Mouse (Mus musculus): Measurements from ENCODE around the gene Fzd7. TPM values are rescaled to one million over a fixed set of nuclear protein-coding genes. Genes with fewer than 3 reads are reported as not detected.
A peak's percentile ranks its signal among the peaks of the same experiment; 100 is the strongest.

Fzd7 gene
- total RNA-seq (2014; rRNA removed): 4.5 and 5.6 TPM in 2 replicates
- 11.7 and 12.8 TPM in 2 replicates for polyA plus RNA-seq (2012; rRNA removed)

DNA sequence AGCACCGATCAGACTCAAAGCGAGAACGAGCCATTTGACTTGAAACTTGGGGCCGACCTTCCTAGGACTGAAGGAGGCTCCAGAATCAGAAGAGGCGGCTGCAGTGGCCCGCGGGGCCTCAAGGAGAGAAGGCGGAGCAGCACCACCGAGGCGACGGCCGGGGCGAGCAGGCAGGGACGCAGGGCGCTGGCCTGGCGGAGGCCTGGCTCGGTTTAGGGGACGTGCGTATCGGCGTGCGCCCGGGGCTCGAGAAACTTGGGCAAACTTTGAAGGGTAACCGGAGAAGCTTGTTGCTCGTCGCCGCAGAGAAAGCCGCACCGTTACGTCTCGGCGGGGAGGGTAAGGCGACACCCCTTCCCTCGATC is at the start of gene Fzd7:
Fzd7 (plus strand) TSS at position 94 of the 365 bp plus-strand sequence.
- WGBS: under 1% methylated on average over 35 of the region's 35 CpGs
- peaks cover 26% of the 10 kb centered on the region for H3K79me2 ChIP-seq (ENCODE audit: control insufficient read depth, insufficient read depth, low read length)
- peak within 1 kb of the TSS; percentile 93 for H3K9ac ChIP-seq (ENCODE audit: low read depth, low read length)
- TF ChIP-seq CTCF (IDR thresholded peaks at IDR 0.05; ENCODE audit: low read depth, low read length) (no peak), POLR2A (IDR thresholded peaks at IDR 0.05; ENCODE audit: extremely low read depth, insufficient read depth, low read length) (no peak)
- no peaks in the 10 kb centered on the region for H3K27me3 ChIP-seq (ENCODE audit: control insufficient read depth, insufficient read depth, low read length)
- no peak for DNase-seq (ENCODE audit: extremely low read depth, low read depth, low spot score)
- H3K4me3 ChIP-seq (ENCODE audit: insufficient read depth, low read depth, low read length): peak within 1 kb of the TSS; percentile 81
- H3K27ac ChIP-seq (replicated peaks; ENCODE audit: insufficient read depth, low read depth, low read length): peak within 1 kb of the TSS; percentile 90
- H3K36me3 ChIP-seq (ENCODE audit: control insufficient read depth, insufficient read depth, low read length): no peaks in the 10 kb centered on the region
- peaks cover 6% of the 10 kb centered on the region; the same call in 1 of the 2 replicates for H3K4me1 ChIP-seq (ENCODE audit: control insufficient read depth, insufficient read depth, low read length)

DNA sequence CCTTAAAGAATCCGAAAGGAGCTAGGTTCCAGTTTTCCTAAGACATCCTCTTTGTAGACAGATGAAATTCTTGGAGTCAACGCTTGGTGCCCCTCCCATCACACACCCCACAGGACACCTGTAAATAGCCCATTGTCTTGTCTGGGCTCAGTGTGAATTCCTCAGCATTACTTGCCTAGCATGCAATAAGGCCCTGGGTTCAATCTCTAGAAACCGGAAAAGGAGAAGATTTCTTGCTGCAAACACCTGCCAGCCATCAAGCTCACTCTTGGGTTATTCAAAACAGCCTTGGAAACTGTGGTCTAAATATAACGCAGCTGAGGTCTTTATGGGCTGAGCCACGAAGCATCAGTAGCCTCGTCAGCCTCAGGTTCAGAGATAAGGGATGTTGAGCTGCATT is 48.9 kb upstream of the Fzd7 start:
- no peaks in the 10 kb centered on the region for H3K36me3 ChIP-seq (ENCODE audit: control insufficient read depth, insufficient read depth, low read length)
- TF ChIP-seq CTCF (IDR thresholded peaks at IDR 0.05; ENCODE audit: low read depth, low read length) (no peak), POLR2A (IDR thresholded peaks at IDR 0.05; ENCODE audit: extremely low read depth, insufficient read depth, low read length) (no peak)

DNA sequence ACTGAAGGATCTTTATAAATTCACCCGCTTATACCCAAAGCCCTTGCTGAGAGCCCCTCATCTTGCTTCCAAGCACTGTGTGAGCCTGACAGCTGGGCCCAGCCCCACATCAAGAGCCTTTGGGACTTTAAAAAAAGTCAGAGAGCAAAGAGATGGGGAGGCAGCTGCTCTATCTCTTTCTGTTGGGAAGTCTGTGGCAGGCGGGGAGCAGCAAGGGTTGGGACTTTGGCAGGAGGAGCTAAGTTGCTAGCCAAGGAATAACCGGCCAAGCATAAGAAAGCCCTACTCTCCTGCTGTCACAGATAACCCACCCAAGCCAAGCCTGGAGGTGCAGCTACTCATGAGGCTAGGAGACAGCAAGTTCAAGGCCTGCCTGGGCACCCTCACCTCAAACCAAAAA is 48.2 kb upstream of the Fzd7 start:
- TF ChIP-seq CTCF (IDR thresholded peaks at IDR 0.05; ENCODE audit: low read depth, low read length) (no peak), POLR2A (IDR thresholded peaks at IDR 0.05; ENCODE audit: extremely low read depth, insufficient read depth, low read length) (no peak)
- WGBS: 89% methylated on average over 3 of the region's 3 CpGs
- no peaks in the 10 kb centered on the region for H3K27me3 ChIP-seq (ENCODE audit: control insufficient read depth, insufficient read depth, low read length)
- H3K9ac ChIP-seq (ENCODE audit: low read depth, low read length): no peak overlapping the region
- H3K27ac ChIP-seq (replicated peaks; ENCODE audit: insufficient read depth, low read depth, low read length): no peak overlapping the region
- no peak overlapping the region for H3K4me3 ChIP-seq (ENCODE audit: insufficient read depth, low read depth, low read length)
- no peaks in the 10 kb centered on the region for H3K79me2 ChIP-seq (ENCODE audit: control insufficient read depth, insufficient read depth, low read length)
- H3K4me1 ChIP-seq (ENCODE audit: control insufficient read depth, insufficient read depth, low read length): peaks cover 17% of the 10 kb centered on the region
- no peak for DNase-seq (ENCODE audit: extremely low read depth, low read depth, low spot score)
- H3K36me3 ChIP-seq (ENCODE audit: control insufficient read depth, insufficient read depth, low read length): no peaks in the 10 kb centered on the region

More for the DNA sequence above, 48.9 kb upstream of the Fzd7 start:
- H3K9ac ChIP-seq (ENCODE audit: low read depth, low read length): no peak overlapping the region
- 87% methylated on average over 6 of the region's 6 CpGs for WGBS
- no peak for DNase-seq (ENCODE audit: extremely low read depth, low read depth, low spot score)
- H3K79me2 ChIP-seq (ENCODE audit: control insufficient read depth, insufficient read depth, low read length): no peaks in the 10 kb centered on the region
- H3K27ac ChIP-seq (replicated peaks; ENCODE audit: insufficient read depth, low read depth, low read length): no peak overlapping the region
- peaks cover 13% of the 10 kb centered on the region for H3K4me1 ChIP-seq (ENCODE audit: control insufficient read depth, insufficient read depth, low read length)
- H3K27me3 ChIP-seq (ENCODE audit: control insufficient read depth, insufficient read depth, low read length): no peaks in the 10 kb centered on the region
- no peak overlapping the region for H3K4me3 ChIP-seq (ENCODE audit: insufficient read depth, low read depth, low read length)

DNA sequence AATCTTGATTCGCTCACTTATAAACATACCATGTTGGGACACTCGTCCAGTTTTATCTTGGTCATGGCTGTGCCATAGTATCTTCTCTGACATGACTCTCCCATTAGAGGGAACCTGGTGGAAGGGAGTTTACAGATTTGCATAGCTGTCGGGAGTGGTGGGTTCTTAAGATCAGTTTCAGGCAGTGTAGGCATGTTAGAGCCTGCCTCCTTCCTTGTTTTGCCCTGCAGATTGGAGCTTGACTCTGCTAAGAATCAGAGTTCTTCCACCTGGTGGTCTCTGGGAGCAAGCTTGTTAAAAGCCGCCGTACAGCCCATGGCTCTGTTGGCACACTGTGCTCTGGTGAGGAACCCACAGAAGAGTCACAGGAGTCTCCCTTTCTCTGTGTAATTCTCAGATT is 47.0 kb upstream of the Fzd7 start:
- H3K27ac ChIP-seq (replicated peaks; ENCODE audit: insufficient read depth, low read depth, low read length): no peak overlapping the region
- H3K79me2 ChIP-seq (ENCODE audit: control insufficient read depth, insufficient read depth, low read length): no peaks in the 10 kb centered on the region
- H3K27me3 ChIP-seq (ENCODE audit: control insufficient read depth, insufficient read depth, low read length): no peaks in the 10 kb centered on the region
- TF ChIP-seq CTCF (IDR thresholded peaks at IDR 0.05; ENCODE audit: low read depth, low read length): no peak
- TF ChIP-seq POLR2A (IDR thresholded peaks at IDR 0.05; ENCODE audit: extremely low read depth, insufficient read depth, low read length): no peak
- 92% methylated on average over 5 of the region's 5 CpGs for WGBS
- H3K9ac ChIP-seq (ENCODE audit: low read depth, low read length): no peak overlapping the region
- H3K4me3 ChIP-seq (ENCODE audit: insufficient read depth, low read depth, low read length): no peak overlapping the region
- H3K4me1 ChIP-seq (ENCODE audit: control insufficient read depth, insufficient read depth, low read length): peaks cover 23% of the 10 kb centered on the region
- no peak for DNase-seq (ENCODE audit: extremely low read depth, low read depth, low spot score)
- H3K36me3 ChIP-seq (ENCODE audit: control insufficient read depth, insufficient read depth, low read length): no peaks in the 10 kb centered on the region

DNA sequence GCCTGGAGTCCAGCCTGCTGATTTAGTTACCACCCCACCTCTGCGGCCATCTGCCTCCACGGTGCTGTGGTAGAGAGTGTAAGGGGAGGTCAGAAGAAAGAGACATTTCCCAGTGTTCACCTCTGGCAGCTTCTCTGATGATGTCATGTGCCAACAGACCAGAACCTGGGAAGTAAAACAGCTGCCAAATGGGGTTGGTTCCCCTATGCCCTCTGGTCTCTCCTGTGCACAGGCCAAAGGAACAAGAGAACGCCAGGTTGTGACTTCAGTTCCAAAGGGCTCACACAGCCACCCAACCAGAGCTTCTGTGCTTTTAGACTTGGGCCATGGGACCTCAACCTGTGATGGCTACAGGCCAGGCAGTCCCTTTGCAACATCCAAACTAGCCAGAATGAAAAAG is 45.9 kb upstream of the Fzd7 start:
- no peak for TF ChIP-seq POLR2A (IDR thresholded peaks at IDR 0.05; ENCODE audit: extremely low read depth, insufficient read depth, low read length)
- TF ChIP-seq CTCF (IDR thresholded peaks at IDR 0.05; ENCODE audit: low read depth, low read length): no peak
- WGBS: 34% methylated on average over 3 of the region's 3 CpGs
- Histone ChIP-seq H3K36me3 (ENCODE audit: control insufficient read depth, insufficient read depth, low read length) (no peaks in the 10 kb centered on the region), H3K79me2 (ENCODE audit: control insufficient read depth, insufficient read depth, low read length) (no peaks in the 10 kb centered on the region), H3K27me3 (ENCODE audit: control insufficient read depth, insufficient read depth, low read length) (no peaks in the 10 kb centered on the region), H3K27ac (replicated peaks; ENCODE audit: insufficient read depth, low read depth, low read length) (peak overlapping the region; percentile 71), H3K4me1 (ENCODE audit: control insufficient read depth, insufficient read depth, low read length) (peaks cover 23% of the 10 kb centered on the region), H3K9ac (ENCODE audit: low read depth, low read length) (no peak overlapping the region; the same call in 1 of the 2 replicates), H3K4me3 (ENCODE audit: insufficient read depth, low read depth, low read length) (no peak overlapping the region)
- peak; percentile 100 for DNase-seq (ENCODE audit: extremely low read depth, low read depth, low spot score)

DNA sequence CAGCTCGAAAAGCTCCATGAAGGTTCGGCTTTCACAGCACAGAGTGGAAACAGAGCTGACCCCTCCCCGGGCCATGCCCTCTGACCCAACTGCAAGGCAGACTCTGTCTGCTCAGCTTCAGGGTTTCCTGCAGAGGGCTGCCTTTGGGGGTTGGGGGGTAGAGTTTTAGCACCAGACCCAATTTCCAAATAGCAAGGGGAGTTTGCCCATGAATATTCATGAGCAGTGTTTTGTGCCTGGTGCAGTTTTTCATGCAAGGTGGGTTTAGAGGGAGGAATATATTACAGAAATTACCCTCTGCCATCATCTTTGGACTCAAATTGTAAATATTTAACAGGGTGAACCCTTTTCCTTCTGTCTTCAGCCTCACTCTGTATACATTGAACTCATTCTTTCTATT is 44.3 kb upstream of the Fzd7 start:
- H3K27ac ChIP-seq (replicated peaks; ENCODE audit: insufficient read depth, low read depth, low read length): no peak overlapping the region; the same call in 1 of the 2 replicates
- H3K4me1 ChIP-seq (ENCODE audit: control insufficient read depth, insufficient read depth, low read length): peaks cover 23% of the 10 kb centered on the region
- no peak overlapping the region for H3K4me3 ChIP-seq (ENCODE audit: insufficient read depth, low read depth, low read length)
- DNase-seq (ENCODE audit: extremely low read depth, low read depth, low spot score): no peak
- no peak for TF ChIP-seq CTCF (IDR thresholded peaks at IDR 0.05; ENCODE audit: low read depth, low read length)
- TF ChIP-seq POLR2A (IDR thresholded peaks at IDR 0.05; ENCODE audit: extremely low read depth, insufficient read depth, low read length): no peak
- 19% methylated on average over 3 of the region's 3 CpGs for WGBS
- H3K79me2 ChIP-seq (ENCODE audit: control insufficient read depth, insufficient read depth, low read length): no peaks in the 10 kb centered on the region
- no peaks in the 10 kb centered on the region for H3K27me3 ChIP-seq (ENCODE audit: control insufficient read depth, insufficient read depth, low read length)
- H3K36me3 ChIP-seq (ENCODE audit: control insufficient read depth, insufficient read depth, low read length): no peaks in the 10 kb centered on the region
- H3K9ac ChIP-seq (ENCODE audit: low read depth, low read length): no peak overlapping the region

Measured in liver, adult 2 months (tissue).